Mouse (Mus musculus): Measurements from ENCODE around the gene Ms4a4a. TPM values are rescaled to one million over a fixed set of nuclear protein-coding genes. Genes with fewer than 3 reads are reported as not detected.
"Not testable (repeated sequence)": the region's sequence is repeated elsewhere in the genome, so short reads cannot be mapped to it uniquely, and the experiment has no call there.

Ms4a4a gene
- polyA plus RNA-seq, 1 experiment = 0.17 TPM

- no peak overlapping the region for H3K4me3 ChIP-seq (ENCODE audit: insufficient read depth, low read length)
- TF ChIP-seq POLR2A (IDR thresholded peaks at IDR 0.05; ENCODE audit: extremely low read depth, insufficient read depth, low read length) (no peak), CTCF (IDR thresholded peaks at IDR 0.05; ENCODE audit: extremely low read depth, insufficient read depth, low read length) (no peak)
- H3K4me1 ChIP-seq (ENCODE audit: control insufficient read depth, insufficient read depth, low read length) = no peaks in the 10 kb centered on the region
- H3K27ac ChIP-seq (ENCODE audit: insufficient read depth, low read length) = no peak overlapping the region
These were observed 38.8 kb downstream of the Ms4a4a start for GRCm38 (mm10) chr19:11414084-11414483.

GRCm38 (mm10) chr19:11415581-11415980 is 40.3 kb downstream of the Ms4a4a start:
- H3K27ac ChIP-seq (ENCODE audit: insufficient read depth, low read length) = no peak overlapping the region
- no peak for TF ChIP-seq POLR2A (IDR thresholded peaks at IDR 0.05; ENCODE audit: extremely low read depth, insufficient read depth, low read length)
- TF ChIP-seq CTCF (IDR thresholded peaks at IDR 0.05; ENCODE audit: extremely low read depth, insufficient read depth, low read length) = no peak
- no peak overlapping the region for H3K4me3 ChIP-seq (ENCODE audit: insufficient read depth, low read length)
- no peaks in the 10 kb centered on the region for H3K4me1 ChIP-seq (ENCODE audit: control insufficient read depth, insufficient read depth, low read length)

GRCm38 (mm10) chr19:11418865-11419264 is 43.5 kb downstream of the Ms4a4a start:
- H3K4me3 ChIP-seq (ENCODE audit: insufficient read depth, low read length); H3K4me1 ChIP-seq (ENCODE audit: control insufficient read depth, insufficient read depth, low read length); H3K27ac ChIP-seq (ENCODE audit: insufficient read depth, low read length): not testable (repeated sequence)

GRCm38 (mm10) chr19:11431209-11431608 is 55.9 kb downstream of the Ms4a4a start:
- H3K4me3 ChIP-seq (ENCODE audit: insufficient read depth, low read length); H3K4me1 ChIP-seq (ENCODE audit: control insufficient read depth, insufficient read depth, low read length); H3K27ac ChIP-seq (ENCODE audit: insufficient read depth, low read length): not testable (repeated sequence)

GRCm38 (mm10) chr19:11435058-11435834 is 59.9 kb downstream of the Ms4a4a start:
- Histone ChIP-seq H3K4me1 (ENCODE audit: control insufficient read depth, insufficient read depth, low read length) (no peaks in the 10 kb centered on the region), H3K27ac (ENCODE audit: insufficient read depth, low read length) (no peak overlapping the region), H3K4me3 (ENCODE audit: insufficient read depth, low read length) (no peak overlapping the region)
- TF ChIP-seq POLR2A (IDR thresholded peaks at IDR 0.05; ENCODE audit: extremely low read depth, insufficient read depth, low read length) (no peak), CTCF (IDR thresholded peaks at IDR 0.05; ENCODE audit: extremely low read depth, insufficient read depth, low read length) (no peak)

Other genes starting within 250 kb of the Ms4a4a start
- not detected in 2 replicates for gene 1700017D01Rik, start 244.6 kb upstream of the Ms4a4a start, polyA plus RNA-seq (2012; rRNA removed)
- gene 1700025F22Rik, start 210.2 kb upstream of the Ms4a4a start, polyA plus RNA-seq (2012; rRNA removed) = not detected in 2 replicates
- not detected in 2 replicates for gene Ms4a13, start 178.8 kb upstream of the Ms4a4a start, polyA plus RNA-seq (2012; rRNA removed)
- not detected in 2 replicates for gene Ms4a12, start 143.1 kb upstream of the Ms4a4a start, polyA plus RNA-seq (2012; rRNA removed)
- 0.04 and 0.10 TPM in 2 replicates for gene Ms4a1, start 109.3 kb upstream of the Ms4a4a start, polyA plus RNA-seq (2012; rRNA removed)
- not detected in 2 replicates for gene Ms4a5, start 91.7 kb upstream of the Ms4a4a start, polyA plus RNA-seq (2012; rRNA removed)
- gene Ms4a14, start 61.1 kb upstream of the Ms4a4a start, polyA plus RNA-seq (2012; rRNA removed) = 0.08 and 0.15 TPM in 2 replicates
- gene Ms4a7, start 39.4 kb upstream of the Ms4a4a start, polyA plus RNA-seq (2012; rRNA removed) = 0.66 and 1.0 TPM in 2 replicates
- 0.17 TPM in 1 of 2 replicates, not detected in the other for gene Ms4a4c, start 29.2 kb downstream of the Ms4a4a start, polyA plus RNA-seq (2012; rRNA removed)
- 0.44 and 0.78 TPM in 2 replicates for gene Ms4a4b, start 68.0 kb downstream of the Ms4a4a start, polyA plus RNA-seq (2012; rRNA removed)
- 0.86 and 1.3 TPM in 2 replicates for gene Ms4a6c, start 93.8 kb downstream of the Ms4a4a start, polyA plus RNA-seq (2012; rRNA removed)
- 0.31 and 0.62 TPM in 2 replicates for gene Gm8369, start 110.4 kb downstream of the Ms4a4a start, polyA plus RNA-seq (2012; rRNA removed)
- gene Ms4a6b, start 141.0 kb downstream of the Ms4a4a start, polyA plus RNA-seq (2012; rRNA removed) = 2.0 and 2.2 TPM in 2 replicates
- gene Ms4a4d, start 161.3 kb downstream of the Ms4a4a start, polyA plus RNA-seq (2012; rRNA removed) = not detected in 2 replicates
- gene Ms4a6d, start 229.3 kb downstream of the Ms4a4a start, polyA plus RNA-seq (2012; rRNA removed) = 1.5 and 1.8 TPM in 2 replicates
- 0.06 TPM in 1 of 2 replicates, not detected in the other for gene Ms4a2, start 248.2 kb downstream of the Ms4a4a start, polyA plus RNA-seq (2012; rRNA removed)

Measured in cortical plate, adult 2 months (tissue).